Mouse (Mus musculus) lung, embryonic 15.5 days (tissue): ENCODE measurements around the gene 1700001O22Rik. TPM values are rescaled to one million over a fixed set of nuclear protein-coding genes. Genes with fewer than 3 reads are reported as not detected.

Source experiments
- ATAC-seq: fragments of 200-750 bp; cut with Nextera tagmentation; 2 replicates; pipeline ENCODE4 v1.8.0; 2017; ENCODE audit warnings: moderate number of reproducible peaks, borderline replicate concordance; ENCODE audit not compliant: low FRiP score, low TSS enrichment; ENCODE audit errors: extremely low read depth
- H3K27ac ChIP-seq: fragments of 300-500 bp; sonication (generic); 2 replicates; pipeline ENCODE4 v1.5.1; 2015; ENCODE audit warnings: moderate library complexity, mild to moderate bottlenecking, inconsistent platforms
- H3K27me3 ChIP-seq: fragments of 300-500 bp; sonication (generic); 2 replicates; pipeline ENCODE4 v1.6.1; 2015; ENCODE audit warnings: inconsistent platforms
- H3K36me3 ChIP-seq: fragments of 300-500 bp; sonication (generic); 2 replicates; pipeline ENCODE4 v1.6.1; 2015; ENCODE audit warnings: inconsistent platforms
- H3K4me1 ChIP-seq: fragments of 300-500 bp; sonication (generic); 2 replicates; pipeline ENCODE4 v1.6.1; 2015; ENCODE audit warnings: inconsistent platforms
- H3K4me2 ChIP-seq: fragments of 300-500 bp; sonication (generic); 2 replicates; pipeline ENCODE4 v1.6.1; 2015; ENCODE audit warnings: inconsistent platforms, mild to moderate bottlenecking, moderate library complexity
- H3K4me3 ChIP-seq: fragments of 300-500 bp; sonication (generic); 2 replicates; pipeline ENCODE4 v1.5.1; 2015; ENCODE audit warnings: mild to moderate bottlenecking, inconsistent platforms
- H3K9ac ChIP-seq: fragments of 300-500 bp; sonication (generic); 2 replicates; pipeline ENCODE4 v1.6.1; 2015; ENCODE audit warnings: inconsistent platforms
- H3K9me3 ChIP-seq: fragments of 300-500 bp; sonication (generic); 2 replicates; pipeline ENCODE4 v1.6.1; 2016; ENCODE audit warnings: inconsistent platforms
- WGBS: fragments of 180-500 bp; shearing (Covaris S2); methylation state at CpG from one replicate; pipeline ENCODE4 v1.1.7; 2015; 5-methylcytosine and 5-hydroxymethylcytosine counted together
- polyA plus RNA-seq: library from polyadenylated mRNA; unstranded; fragments of >200 nt; fragmentation: Nextera tagmentation; extraction: Ambion mirVana; gene quantifications from 2 replicates; pipeline ENCODE4 v1.2.1, GENCODE M21; 2015

The 1700001O22Rik gene
- polyA plus RNA-seq = 4.7 and 6.0 TPM in 2 replicates

DNA sequence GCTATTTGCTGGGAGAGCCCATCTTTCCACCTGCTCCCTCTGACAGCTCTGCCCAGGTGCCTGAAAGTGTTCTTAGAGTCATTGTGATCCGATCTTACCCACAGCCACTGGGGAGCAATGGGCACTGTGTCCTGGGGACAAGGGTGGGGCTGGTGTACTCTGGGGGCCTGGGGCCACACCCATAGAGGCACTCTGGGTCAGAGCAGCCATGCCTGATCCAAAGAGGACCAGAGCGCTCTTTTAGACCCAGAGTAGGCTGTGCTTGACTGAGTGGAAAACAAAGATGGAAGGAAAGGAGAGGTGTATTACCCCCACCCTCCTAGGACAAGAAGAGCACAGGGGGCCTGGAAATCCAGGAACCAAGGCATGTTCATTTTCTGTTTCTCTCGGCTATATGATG is at the start of gene 1700001O22Rik:
1700001O22Rik (minus strand) TSS at position 58 of the 400 bp plus-strand sequence.
- no peaks in the 10 kb centered on the region for H3K36me3 ChIP-seq
- H3K4me1 ChIP-seq = peaks cover 33% of the 10 kb centered on the region
- no peak within 1 kb of the TSS for H3K4me3 ChIP-seq
- peaks cover 17% of the 10 kb centered on the region; the same call in 1 of the 2 replicates for H3K27me3 ChIP-seq
- H3K4me2 ChIP-seq = no peak within 1 kb of the TSS
- 72% methylated on average over 3 of the region's 3 CpGs for WGBS
- H3K27ac ChIP-seq = no peak within 1 kb of the TSS
- no peaks in the 10 kb centered on the region for H3K9me3 ChIP-seq
- ATAC-seq = no peak
- no peak within 1 kb of the TSS for H3K9ac ChIP-seq

DNA sequence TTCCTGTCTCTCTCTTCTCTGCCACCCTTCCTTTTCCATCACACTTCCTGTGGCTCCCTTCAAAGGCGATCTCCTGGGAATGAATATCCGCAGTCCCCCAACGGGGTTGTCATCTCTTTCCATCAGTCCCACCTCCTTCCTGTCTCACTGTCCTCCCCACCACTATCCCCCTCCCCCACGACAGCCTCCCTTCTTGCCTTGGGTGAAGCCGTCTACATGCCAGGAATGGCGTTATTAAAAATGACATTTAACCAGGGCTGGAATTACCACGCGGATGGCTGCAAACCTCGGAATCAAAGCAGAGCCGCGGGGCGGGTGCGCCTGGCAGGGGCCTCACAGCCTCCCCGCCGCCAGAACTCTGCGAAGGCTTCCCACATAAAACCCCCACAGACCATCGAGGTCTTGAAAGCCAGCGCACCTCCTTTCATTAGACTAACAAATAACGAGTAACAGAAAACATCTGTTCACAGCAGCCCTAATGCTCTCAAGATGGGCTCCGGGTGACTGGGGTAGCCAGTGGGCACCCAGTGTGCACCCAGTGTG is 49.4 kb upstream of the 1700001O22Rik start:
- ATAC-seq = no peak
- peak overlapping the region; percentile 21; the same call in 1 of the 2 replicates for H3K4me2 ChIP-seq
- H3K36me3 ChIP-seq = no peaks in the 10 kb centered on the region
- H3K27me3 ChIP-seq = peaks cover 4% of the 10 kb centered on the region; the same call in 1 of the 2 replicates
- WGBS = 20% methylated on average over 20 of the region's 20 CpGs
- no peak overlapping the region for H3K9ac ChIP-seq
- H3K4me1 ChIP-seq = peaks cover 21% of the 10 kb centered on the region
- H3K9me3 ChIP-seq = no peaks in the 10 kb centered on the region
- no peak overlapping the region for H3K27ac ChIP-seq
- H3K4me3 ChIP-seq = no peak overlapping the region

DNA sequence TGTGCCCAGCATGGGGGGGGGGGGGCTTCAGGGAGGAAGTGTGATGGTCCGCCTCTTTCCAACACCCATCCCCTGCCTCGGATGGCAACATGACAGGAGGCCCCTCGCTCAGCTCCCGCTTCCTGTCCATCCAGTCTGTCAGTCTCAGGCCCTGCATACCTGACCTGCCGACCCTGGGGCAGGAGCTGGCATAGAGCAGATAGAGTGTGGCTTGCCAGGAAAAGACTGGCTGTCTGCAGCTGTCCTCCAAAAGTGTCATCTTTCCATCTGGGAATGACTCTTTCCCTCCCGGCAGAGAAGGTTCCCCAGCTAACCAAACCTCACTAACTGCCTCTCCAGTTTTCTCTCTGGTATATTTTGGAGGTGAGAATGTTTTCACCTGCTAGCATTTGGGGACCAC is 47.1 kb upstream of the 1700001O22Rik start:
- no peaks in the 10 kb centered on the region for H3K9me3 ChIP-seq
- WGBS = 9% methylated on average over 6 of the region's 6 CpGs
- ATAC-seq = no peak

DNA sequence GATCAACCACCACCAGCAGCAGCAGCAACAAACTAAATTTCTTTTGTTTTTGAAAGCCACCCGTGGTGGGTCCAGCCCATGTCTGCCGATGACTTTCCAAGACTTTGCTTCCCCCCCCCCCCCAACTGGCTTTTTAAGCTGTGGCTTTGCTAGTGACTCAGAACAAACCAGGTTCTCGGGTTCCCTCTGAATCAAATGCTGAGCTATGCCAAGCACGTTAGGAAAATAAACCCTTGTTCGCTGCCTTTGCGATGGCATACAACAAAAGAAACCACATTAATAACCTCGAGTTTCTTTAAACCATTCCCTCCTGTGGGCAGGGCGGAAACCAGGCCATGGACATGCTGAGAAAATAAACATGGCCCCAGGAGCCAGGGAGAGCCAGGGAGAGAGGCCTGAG is 44.7 kb upstream of the 1700001O22Rik start:
- Histone ChIP-seq H3K36me3 (no peaks in the 10 kb centered on the region), H3K9me3 (no peaks in the 10 kb centered on the region), H3K4me2 (no peak overlapping the region), H3K27me3 (peaks cover 43% of the 10 kb centered on the region), H3K4me3 (no peak overlapping the region), H3K9ac (no peak overlapping the region), H3K4me1 (peaks cover 40% of the 10 kb centered on the region), H3K27ac (no peak overlapping the region)
- 44% methylated on average over 8 of the region's 8 CpGs for WGBS
- ATAC-seq = no peak

More for the DNA sequence above, 47.1 kb upstream of the 1700001O22Rik start:
- Histone ChIP-seq H3K4me3 (no peak overlapping the region), H3K4me2 (no peak overlapping the region), H3K9ac (no peak overlapping the region), H3K27ac (no peak overlapping the region), H3K27me3 (peaks cover 20% of the 10 kb centered on the region; the same call in 1 of the 2 replicates), H3K36me3 (no peaks in the 10 kb centered on the region), H3K4me1 (peaks cover 35% of the 10 kb centered on the region)

DNA sequence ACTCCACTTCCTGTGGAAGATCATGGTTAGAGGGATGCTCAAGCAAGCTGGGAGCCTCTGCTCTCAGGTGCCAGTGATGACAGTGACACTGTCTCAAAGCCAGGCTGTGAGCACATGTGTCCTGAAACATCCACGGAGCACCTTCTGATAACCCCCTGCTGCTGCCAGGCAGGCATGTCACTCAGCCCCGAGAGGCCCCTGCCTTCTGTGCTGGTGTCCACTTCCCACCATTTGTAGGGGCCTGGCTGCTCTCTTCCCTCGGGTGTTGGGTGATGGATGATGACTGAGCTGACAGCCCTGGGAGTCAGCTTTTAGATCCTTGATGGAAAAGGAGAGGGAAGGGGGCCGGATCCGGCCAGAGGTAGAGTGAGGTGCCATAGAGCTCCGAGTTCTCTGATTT is 43.3 kb upstream of the 1700001O22Rik start:
- Histone ChIP-seq H3K4me3 (no peak overlapping the region), H3K4me1 (peaks cover 30% of the 10 kb centered on the region), H3K27ac (no peak overlapping the region), H3K36me3 (no peaks in the 10 kb centered on the region), H3K9ac (no peak overlapping the region), H3K27me3 (peaks cover 54% of the 10 kb centered on the region), H3K4me2 (peak overlapping the region; percentile 85), H3K9me3 (no peaks in the 10 kb centered on the region)
- ATAC-seq = no peak
- WGBS = 9% methylated on average over 6 of the region's 6 CpGs

DNA sequence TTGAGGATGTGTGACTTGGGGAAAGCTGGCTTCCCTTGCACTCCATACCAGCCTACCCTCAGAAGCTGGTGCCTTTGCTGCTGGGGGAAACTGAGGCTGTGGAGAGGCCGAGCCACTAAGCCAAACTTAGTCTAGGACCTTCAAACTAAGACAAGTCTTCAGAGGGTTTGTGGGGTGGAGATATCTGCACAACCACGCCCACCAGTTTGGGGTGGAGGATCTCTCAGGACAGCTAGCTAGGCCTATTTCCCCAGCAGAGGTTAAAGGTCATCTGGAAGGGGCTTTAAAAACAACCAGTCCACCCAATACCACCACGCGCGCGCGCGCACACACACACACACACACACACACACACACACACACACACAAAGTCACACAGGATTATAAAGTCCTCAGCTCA is 42.8 kb upstream of the 1700001O22Rik start:
- H3K4me2 ChIP-seq = peak overlapping the region; percentile 85
- peaks cover 30% of the 10 kb centered on the region for H3K4me1 ChIP-seq
- ATAC-seq = no peak
- no peaks in the 10 kb centered on the region for H3K36me3 ChIP-seq
- no peaks in the 10 kb centered on the region for H3K9me3 ChIP-seq
- H3K27ac ChIP-seq = no peak overlapping the region
- peak overlapping the region; percentile 61 for H3K9ac ChIP-seq
- peaks cover 54% of the 10 kb centered on the region for H3K27me3 ChIP-seq
- WGBS = 42% methylated on average over 8 of the region's 8 CpGs
- H3K4me3 ChIP-seq = peak overlapping the region; percentile 55

DNA sequence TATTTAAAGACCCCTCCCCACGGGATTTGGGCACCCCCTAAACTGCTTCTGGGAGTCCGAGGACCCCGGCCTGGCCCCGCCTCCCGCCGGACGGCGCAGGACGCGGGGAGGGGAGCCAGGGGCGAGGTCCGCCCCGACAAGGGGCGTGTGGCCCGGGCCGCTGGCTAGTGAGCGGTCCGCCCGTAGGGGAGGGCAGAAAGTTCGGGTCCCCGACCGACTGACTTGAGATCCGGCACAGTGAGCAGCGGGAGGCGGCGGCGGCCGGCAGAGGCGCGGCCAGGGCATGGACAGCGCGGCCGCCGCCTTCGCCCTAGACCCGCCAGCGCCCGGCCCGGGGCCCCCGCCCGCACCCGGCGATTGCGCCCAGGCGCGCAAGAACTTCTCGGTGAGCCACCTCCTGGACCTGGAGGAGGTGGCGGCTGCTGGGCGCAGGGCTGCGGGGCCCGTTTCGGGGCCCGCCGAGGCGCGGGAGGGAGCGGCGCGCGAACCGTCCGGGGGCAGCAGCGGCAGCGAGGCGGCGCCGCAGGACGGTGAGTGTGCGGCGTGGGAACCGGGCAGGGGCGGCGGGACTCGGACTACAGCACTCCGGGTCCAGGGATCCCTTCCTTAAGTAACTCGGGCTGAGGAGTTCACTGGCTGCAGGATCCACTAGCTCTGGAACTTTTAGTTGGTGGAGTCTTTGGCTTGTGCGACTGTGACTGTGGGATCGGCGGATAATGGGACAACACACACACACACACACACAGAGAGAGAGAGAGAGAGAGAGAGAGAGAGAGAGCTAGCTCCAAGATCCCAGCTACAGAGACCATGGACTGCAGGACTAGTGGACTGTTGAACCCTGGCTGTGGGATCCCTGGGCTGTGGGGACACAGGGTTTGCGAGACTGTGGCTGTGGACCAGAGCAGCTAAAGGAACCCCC is 42.0 kb upstream of the 1700001O22Rik start:
- peak; percentile 69 for ATAC-seq
- no peaks in the 10 kb centered on the region for H3K9me3 ChIP-seq

DNA sequence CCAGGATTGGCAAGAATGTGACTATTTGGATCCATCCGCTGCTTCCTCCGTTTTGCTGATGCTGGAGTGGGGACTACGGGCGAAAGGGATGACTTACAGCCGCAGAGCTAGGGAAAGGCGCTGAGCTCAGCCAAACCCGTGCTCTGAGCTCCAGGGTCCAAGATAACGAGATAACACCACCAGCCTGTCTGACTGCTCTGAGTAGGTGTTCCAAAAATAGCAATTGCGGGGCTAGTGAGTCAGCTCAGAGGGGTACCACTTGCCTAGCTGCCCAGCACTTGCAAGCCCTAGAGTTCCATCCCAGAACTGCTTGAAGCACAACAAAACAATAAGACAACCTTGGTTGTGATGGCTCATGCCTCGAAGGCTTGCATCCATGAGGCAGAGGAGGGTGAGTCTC is 39.2 kb upstream of the 1700001O22Rik start:
- Histone ChIP-seq H3K4me3 (no peak overlapping the region), H3K36me3 (no peaks in the 10 kb centered on the region), H3K9ac (no peak overlapping the region), H3K27me3 (peaks cover 50% of the 10 kb centered on the region), H3K4me2 (no peak overlapping the region), H3K9me3 (no peaks in the 10 kb centered on the region), H3K4me1 (peaks cover 20% of the 10 kb centered on the region), H3K27ac (no peak overlapping the region)
- 16% methylated on average over 10 of the region's 10 CpGs for WGBS
- no peak for ATAC-seq

More for the DNA sequence above, 42.0 kb upstream of the 1700001O22Rik start:
- WGBS = 2% methylated on average over 68 of the region's 80 CpGs
- Histone ChIP-seq H3K4me1 (peaks cover 24% of the 10 kb centered on the region), H3K27ac (0 out of 2 replicates have a peak overlapping the region, but pooled peaks have one; percentile 1), H3K36me3 (no peaks in the 10 kb centered on the region), H3K4me2 (peak overlapping the region; percentile 85), H3K9ac (peak overlapping the region; percentile 61), H3K27me3 (peaks cover 50% of the 10 kb centered on the region), H3K4me3 (peak overlapping the region; percentile 55)

DNA sequence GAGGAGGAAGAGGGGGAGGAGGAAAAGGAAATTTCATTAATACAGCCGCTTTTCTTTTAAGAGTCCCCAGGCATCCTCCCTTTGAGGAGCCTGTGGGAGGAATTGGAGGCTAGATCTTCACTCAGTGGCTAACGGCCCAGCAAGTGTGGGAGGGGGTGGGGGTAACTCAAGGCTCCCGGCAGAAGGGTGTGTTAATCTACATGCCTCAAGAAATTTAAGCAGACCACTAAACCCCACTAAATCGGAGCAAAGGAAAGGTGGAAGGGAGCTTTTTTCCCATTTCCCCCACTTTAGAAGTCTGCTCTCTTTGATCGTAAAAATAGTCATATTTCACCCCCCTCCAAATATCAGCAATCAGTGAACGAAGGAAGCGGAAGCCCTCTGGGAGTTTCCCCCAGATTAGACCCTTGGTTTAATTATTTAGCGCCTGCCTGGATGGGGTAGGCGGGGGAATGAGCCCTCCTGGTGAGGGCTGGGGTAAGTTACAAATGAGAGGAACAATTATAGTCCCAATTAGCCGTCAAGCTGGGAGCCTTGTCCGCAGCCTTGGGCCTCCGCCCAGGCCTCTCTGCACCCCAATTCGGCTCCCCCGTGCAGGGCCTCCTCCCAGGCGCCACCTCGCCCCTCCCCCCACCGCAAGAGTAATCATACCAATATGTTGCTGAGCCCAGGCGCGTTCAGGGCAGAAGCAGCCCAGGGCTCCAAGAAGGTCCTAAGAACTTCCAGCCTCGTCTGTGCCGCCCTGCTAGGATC is 33.0 kb upstream of the 1700001O22Rik start:
- WGBS = 15% methylated on average over 21 of the region's 21 CpGs
- Histone ChIP-seq H3K4me1 (peaks cover 9% of the 10 kb centered on the region; the same call in 1 of the 2 replicates), H3K9me3 (no peaks in the 10 kb centered on the region), H3K27me3 (no peaks in the 10 kb centered on the region; the same call in 1 of the 2 replicates), H3K27ac (no peak overlapping the region), H3K36me3 (no peaks in the 10 kb centered on the region), H3K4me2 (no peak overlapping the region), H3K4me3 (no peak overlapping the region), H3K9ac (no peak overlapping the region)
- no peak for ATAC-seq

DNA sequence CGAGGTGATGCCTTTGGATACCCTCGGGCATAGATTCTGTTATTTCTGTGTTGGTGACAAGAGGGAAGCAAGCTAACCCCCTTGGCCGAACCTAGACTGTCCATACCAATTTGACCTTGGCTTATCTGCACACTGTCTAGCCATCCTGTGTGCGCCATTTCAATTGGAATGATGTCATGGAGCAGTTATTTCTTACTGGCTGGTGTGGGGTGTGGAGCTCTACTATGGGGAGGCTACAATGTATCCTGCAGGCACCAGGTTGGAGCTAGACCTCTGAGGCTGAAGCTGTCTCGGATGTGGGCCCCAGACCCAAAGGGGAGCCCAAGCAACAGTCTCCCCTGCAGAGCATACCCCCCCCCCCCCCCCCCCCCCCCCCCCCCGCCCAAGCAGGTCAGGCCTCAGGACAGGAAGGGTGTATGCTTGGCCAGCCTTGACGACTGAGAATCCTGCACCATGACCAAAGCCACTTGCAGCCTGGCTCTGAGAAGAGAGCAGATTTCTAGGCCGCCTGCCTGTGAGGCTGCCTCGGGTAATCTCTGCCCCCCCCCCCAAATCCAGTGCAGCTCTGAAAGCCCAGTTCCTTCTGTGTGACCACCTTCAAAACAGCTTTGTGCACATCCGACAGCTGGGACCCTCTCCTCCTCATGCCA is 31.0 kb upstream of the 1700001O22Rik start, which contains the start of gene Prrx2:
Prrx2 (plus strand) TSS at position 600 of the 650 bp plus-strand sequence.
- Histone ChIP-seq H3K27me3 (no peaks in the 10 kb centered on the region), H3K9ac (no peak within 1 kb of the TSS), H3K27ac (no peak within 1 kb of the TSS), H3K36me3 (no peaks in the 10 kb centered on the region), H3K9me3 (no peaks in the 10 kb centered on the region), H3K4me2 (no peak within 1 kb of the TSS), H3K4me3 (no peak within 1 kb of the TSS), H3K4me1 (peaks cover 9% of the 10 kb centered on the region; the same call in 1 of the 2 replicates)
- no peak for ATAC-seq
- 65% methylated on average over 9 of the region's 10 CpGs for WGBS

DNA sequence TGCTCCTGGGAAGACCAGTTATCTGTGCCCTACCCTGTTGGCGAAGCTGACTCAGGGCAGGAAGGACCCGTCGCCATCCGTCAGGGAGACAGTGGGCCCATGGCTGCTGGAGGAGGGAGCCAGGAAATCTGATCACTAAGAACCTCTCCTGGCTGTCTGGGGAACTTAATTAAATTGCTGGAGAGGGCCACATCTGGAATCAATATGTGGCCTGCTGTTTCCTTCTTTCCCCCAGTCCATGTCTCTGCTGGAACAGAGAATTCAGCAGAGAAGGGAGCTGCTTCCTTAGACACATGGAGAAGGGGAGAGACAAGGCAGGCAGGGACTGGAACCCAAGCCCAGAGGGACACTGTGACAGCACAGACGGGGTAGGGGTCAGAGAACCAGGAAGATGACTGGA is 30.2 kb upstream of the 1700001O22Rik start:
- Histone ChIP-seq H3K9ac (no peak overlapping the region), H3K4me2 (no peak overlapping the region), H3K9me3 (no peaks in the 10 kb centered on the region), H3K4me1 (peaks cover 9% of the 10 kb centered on the region; the same call in 1 of the 2 replicates), H3K27me3 (no peaks in the 10 kb centered on the region), H3K36me3 (no peaks in the 10 kb centered on the region), H3K27ac (no peak overlapping the region), H3K4me3 (no peak overlapping the region)
- 30% methylated on average over 5 of the region's 5 CpGs for WGBS
- no peak for ATAC-seq
